Mouse (Mus musculus): ENCODE data around the gene E030018B13Rik. TPM values are rescaled to one million over a fixed set of nuclear protein-coding genes. Genes with fewer than 3 reads are reported as not detected.

E030018B13Rik gene
- polyA plus RNA-seq, 1 experiment: not detected

DNA sequence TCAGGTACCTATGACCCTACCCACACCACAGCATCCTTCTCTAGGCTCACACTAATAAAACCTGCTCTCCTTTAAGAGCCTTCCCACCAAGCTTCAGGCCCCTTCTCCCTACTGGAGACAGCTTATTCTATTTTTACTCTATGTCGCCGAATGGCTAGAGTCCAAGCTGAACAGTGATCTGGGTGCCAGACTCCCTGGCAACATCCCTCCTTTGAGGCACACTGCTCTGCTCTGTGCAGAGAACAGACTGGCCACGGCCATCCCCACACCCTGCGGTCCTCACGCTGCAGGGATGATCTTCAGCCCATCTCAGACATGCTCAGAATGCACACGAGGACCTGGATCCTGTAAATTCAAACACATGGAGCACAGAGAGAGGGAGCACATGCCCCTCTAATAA is 37.1 kb upstream of the E030018B13Rik start:
- 84% methylated on average over 6 of the region's 6 CpGs for WGBS
- TF ChIP-seq POLR2A (IDR thresholded peaks at IDR 0.05; ENCODE audit: low read depth, low read length): no peak
- no peak for TF ChIP-seq CTCF (conservative IDR thresholded peaks at IDR 0.05; ENCODE audit: insufficient read depth, insufficient read length, low read depth, low read length)
- Histone ChIP-seq H3K27me3 (replicated peaks; ENCODE audit: control insufficient read depth, insufficient read depth, low read length) (no peaks in the 10 kb centered on the region), H3K4me1 (ENCODE audit: control insufficient read depth, insufficient read depth, low read length) (no peaks in the 10 kb centered on the region), H3K27ac (ENCODE audit: insufficient read depth, low read depth, low read length) (no peak overlapping the region), H3K4me3 (ENCODE audit: insufficient read depth, low read depth, low read length) (no peak overlapping the region), H3K36me3 (ENCODE audit: control insufficient read depth, insufficient read depth, low read length) (no peaks in the 10 kb centered on the region)
- no peak for DNase-seq

DNA sequence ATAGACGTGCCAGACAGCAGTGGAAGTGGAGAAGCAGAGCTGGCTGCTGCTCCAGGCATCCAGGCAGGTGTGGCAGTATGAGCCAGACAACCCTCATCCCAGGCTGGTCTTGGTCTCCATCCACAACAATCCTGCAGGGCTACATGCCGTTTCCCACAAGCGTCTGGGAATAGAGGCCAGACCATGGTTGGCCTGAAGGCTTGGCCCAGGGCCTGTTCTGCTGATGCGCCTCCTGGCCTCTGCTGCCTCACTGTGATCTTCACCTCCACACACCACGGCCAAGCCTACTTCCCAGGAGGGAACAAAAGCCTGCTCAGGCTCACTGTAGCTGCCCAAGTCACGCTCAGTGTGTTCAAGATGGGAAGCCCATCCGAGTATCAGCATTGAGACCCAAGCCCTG is 33.9 kb upstream of the E030018B13Rik start:
- 82% methylated on average over 7 of the region's 7 CpGs for WGBS
- no peaks in the 10 kb centered on the region for H3K36me3 ChIP-seq (ENCODE audit: control insufficient read depth, insufficient read depth, low read length)
- TF ChIP-seq POLR2A (IDR thresholded peaks at IDR 0.05; ENCODE audit: low read depth, low read length) (no peak), CTCF (conservative IDR thresholded peaks at IDR 0.05; ENCODE audit: insufficient read depth, insufficient read length, low read depth, low read length) (no peak)
- H3K27me3 ChIP-seq (replicated peaks; ENCODE audit: control insufficient read depth, insufficient read depth, low read length): no peaks in the 10 kb centered on the region
- no peak overlapping the region for H3K4me3 ChIP-seq (ENCODE audit: insufficient read depth, low read depth, low read length)
- peaks cover 7% of the 10 kb centered on the region; the same call in 1 of the 2 replicates for H3K4me1 ChIP-seq (ENCODE audit: control insufficient read depth, insufficient read depth, low read length)
- H3K27ac ChIP-seq (ENCODE audit: insufficient read depth, low read depth, low read length): no peak overlapping the region
- no peak for DNase-seq

DNA sequence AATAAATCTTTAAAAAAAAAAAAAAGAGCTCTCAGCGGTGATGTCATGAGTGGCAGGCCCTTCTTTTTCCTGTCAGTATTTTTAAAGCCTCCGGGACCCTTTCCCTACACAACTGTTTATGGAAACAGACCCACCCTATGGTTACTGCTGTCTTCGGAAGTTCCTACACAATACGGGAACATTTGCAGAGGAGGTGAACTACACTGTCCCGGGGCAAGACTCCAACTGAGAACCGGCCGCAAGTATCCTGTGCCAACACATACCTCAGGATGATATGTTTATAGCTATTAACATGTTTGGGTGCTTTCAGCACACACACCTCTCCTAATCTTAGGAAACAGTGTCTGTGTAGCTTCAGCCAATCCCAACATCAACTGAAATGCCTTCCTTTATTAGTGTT is 31.6 kb upstream of the E030018B13Rik start:
- Histone ChIP-seq H3K4me3 (ENCODE audit: insufficient read depth, low read depth, low read length) (no peak overlapping the region), H3K36me3 (ENCODE audit: control insufficient read depth, insufficient read depth, low read length) (no peaks in the 10 kb centered on the region), H3K27ac (ENCODE audit: insufficient read depth, low read depth, low read length) (no peak overlapping the region), H3K27me3 (replicated peaks; ENCODE audit: control insufficient read depth, insufficient read depth, low read length) (no peaks in the 10 kb centered on the region), H3K4me1 (ENCODE audit: control insufficient read depth, insufficient read depth, low read length) (peaks cover 12% of the 10 kb centered on the region)
- DNase-seq: no peak
- 72% methylated on average over 7 of the region's 7 CpGs for WGBS
- TF ChIP-seq POLR2A (IDR thresholded peaks at IDR 0.05; ENCODE audit: low read depth, low read length) (no peak), CTCF (conservative IDR thresholded peaks at IDR 0.05; ENCODE audit: insufficient read depth, insufficient read length, low read depth, low read length) (no peak)

GRCm38 (mm10) chr7:63887034-63887551 is 29.6 kb upstream of the E030018B13Rik start:
- Histone ChIP-seq H3K27me3 (replicated peaks; ENCODE audit: control insufficient read depth, insufficient read depth, low read length) (no peaks in the 10 kb centered on the region), H3K27ac (ENCODE audit: insufficient read depth, low read depth, low read length) (peak overlapping the region; percentile 79), H3K36me3 (ENCODE audit: control insufficient read depth, insufficient read depth, low read length) (no peaks in the 10 kb centered on the region; the same call in 1 of the 2 replicates), H3K4me1 (ENCODE audit: control insufficient read depth, insufficient read depth, low read length) (peaks cover 12% of the 10 kb centered on the region), H3K4me3 (ENCODE audit: insufficient read depth, low read depth, low read length) (no peak overlapping the region)
- WGBS: 27% methylated on average over 8 of the region's 8 CpGs
- TF ChIP-seq CTCF (conservative IDR thresholded peaks at IDR 0.05; ENCODE audit: insufficient read depth, insufficient read length, low read depth, low read length): no peak
- no peak for TF ChIP-seq POLR2A (IDR thresholded peaks at IDR 0.05; ENCODE audit: low read depth, low read length)
- DNase-seq: peak; percentile 73

- DNase-seq: no peak
- Histone ChIP-seq H3K27me3 (replicated peaks; ENCODE audit: control insufficient read depth, insufficient read depth, low read length) (no peaks in the 10 kb centered on the region), H3K4me3 (ENCODE audit: insufficient read depth, low read depth, low read length) (no peak overlapping the region), H3K4me1 (ENCODE audit: control insufficient read depth, insufficient read depth, low read length) (peaks cover 12% of the 10 kb centered on the region), H3K27ac (ENCODE audit: insufficient read depth, low read depth, low read length) (peak overlapping the region; percentile 62), H3K36me3 (ENCODE audit: control insufficient read depth, insufficient read depth, low read length) (no peaks in the 10 kb centered on the region; the same call in 1 of the 2 replicates)
- no peak for TF ChIP-seq CTCF (conservative IDR thresholded peaks at IDR 0.05; ENCODE audit: insufficient read depth, insufficient read length, low read depth, low read length)
- TF ChIP-seq POLR2A (IDR thresholded peaks at IDR 0.05; ENCODE audit: low read depth, low read length): no peak
- 65% methylated on average over 10 of the region's 10 CpGs for WGBS
Measured at GRCm38 (mm10) chr7:63887602-63888123, 29.0 kb upstream of the E030018B13Rik start.

- no peak for DNase-seq
- peaks cover 12% of the 10 kb centered on the region for H3K4me1 ChIP-seq (ENCODE audit: control insufficient read depth, insufficient read depth, low read length)
- H3K27ac ChIP-seq (ENCODE audit: insufficient read depth, low read depth, low read length): no peak overlapping the region
Measured at GRCm38 (mm10) chr7:63888674-63889073, 28.0 kb upstream of the E030018B13Rik start.

GRCm38 (mm10) chr7:63889116-63889975 is 27.3 kb upstream of the E030018B13Rik start:
- WGBS: 63% methylated on average over 9 of the region's 9 CpGs
- TF ChIP-seq POLR2A (IDR thresholded peaks at IDR 0.05; ENCODE audit: low read depth, low read length): no peak
- no peak for TF ChIP-seq CTCF (conservative IDR thresholded peaks at IDR 0.05; ENCODE audit: insufficient read depth, insufficient read length, low read depth, low read length)
- H3K27me3 ChIP-seq (replicated peaks; ENCODE audit: control insufficient read depth, insufficient read depth, low read length): no peaks in the 10 kb centered on the region
- DNase-seq: peak; percentile 55
- H3K27ac ChIP-seq (ENCODE audit: insufficient read depth, low read depth, low read length): peak overlapping the region; percentile 40
- H3K36me3 ChIP-seq (ENCODE audit: control insufficient read depth, insufficient read depth, low read length): no peaks in the 10 kb centered on the region; the same call in 1 of the 2 replicates
- no peak overlapping the region for H3K4me3 ChIP-seq (ENCODE audit: insufficient read depth, low read depth, low read length)
- H3K4me1 ChIP-seq (ENCODE audit: control insufficient read depth, insufficient read depth, low read length): peaks cover 12% of the 10 kb centered on the region

More at GRCm38 (mm10) chr7:63888674-63889073, 28.0 kb upstream of the E030018B13Rik start:
- no peaks in the 10 kb centered on the region for H3K27me3 ChIP-seq (replicated peaks; ENCODE audit: control insufficient read depth, insufficient read depth, low read length)
- H3K36me3 ChIP-seq (ENCODE audit: control insufficient read depth, insufficient read depth, low read length): no peaks in the 10 kb centered on the region; the same call in 1 of the 2 replicates
- TF ChIP-seq CTCF (conservative IDR thresholded peaks at IDR 0.05; ENCODE audit: insufficient read depth, insufficient read length, low read depth, low read length) (no peak), POLR2A (IDR thresholded peaks at IDR 0.05; ENCODE audit: low read depth, low read length) (no peak)
- no peak overlapping the region for H3K4me3 ChIP-seq (ENCODE audit: insufficient read depth, low read depth, low read length)
- 63% methylated on average over 6 of the region's 6 CpGs for WGBS
